Mouse (Mus musculus) kidney, postnatal 14 days (tissue): Measurements from ENCODE around the gene Sprr2a2.
"Not testable (repeated sequence)": the region's sequence is repeated elsewhere in the genome, so short reads cannot be mapped to it uniquely, and the experiment has no call there.

Experiments used
- DNase-seq: peaks from one replicate; pipeline ENCODE4 v3.0.0; 2022; ENCODE audit warnings: mixed read lengths

Sprr2a2 gene

GRCm38 (mm10) chr3:92215569-92215968, at the start of gene Sprr2a2, which contains the start of gene Sprr2a1:
Gene Sprr2a2 (plus strand): TSS chr3:92215920.
Gene Sprr2a1 (plus strand): TSS chr3:92215799.
- not testable (repeated sequence) for DNase-seq

GRCm38 (mm10) chr3:92169847-92170246, 45.9 kb upstream of the Sprr2a2 start:
- peak; percentile 9 for DNase-seq

GRCm38 (mm10) chr3:92176880-92177279, 38.8 kb upstream of the Sprr2a2 start:
- DNase-seq: no peak

DNA sequence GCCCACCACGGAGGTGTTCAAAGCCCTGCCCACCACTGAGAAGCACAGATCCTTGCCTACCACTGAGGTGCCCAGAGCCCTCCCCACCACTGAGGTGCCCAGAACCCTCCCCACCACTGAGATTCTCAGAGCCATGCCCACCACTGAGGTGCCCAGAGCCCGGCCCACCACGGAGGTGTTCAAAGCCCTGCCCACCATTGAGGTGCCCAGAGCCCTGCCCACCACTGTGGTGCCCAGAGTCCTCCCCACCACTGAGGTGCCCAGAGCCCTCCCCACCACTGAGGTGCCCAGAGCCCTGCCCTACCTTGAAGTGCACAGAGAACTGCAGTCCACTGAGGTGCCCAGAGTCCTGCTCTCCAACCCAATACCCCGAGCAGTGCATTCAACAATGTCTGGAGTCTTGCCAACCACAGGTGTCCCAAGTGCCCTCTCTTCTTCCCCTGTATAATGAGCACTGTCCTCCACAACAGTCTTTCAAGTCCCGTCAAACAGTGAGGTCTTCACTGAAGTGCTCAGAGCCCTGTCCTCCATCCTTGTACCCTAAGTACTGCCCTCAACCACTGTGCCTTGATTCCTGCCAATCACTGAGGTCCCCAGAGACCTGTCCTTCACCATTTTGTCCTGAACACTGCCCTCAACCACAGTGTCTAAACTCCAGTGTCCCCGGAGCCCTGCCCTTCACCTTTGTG, 20.1 kb upstream of the Sprr2a2 start:
- no peak for DNase-seq

DNA sequence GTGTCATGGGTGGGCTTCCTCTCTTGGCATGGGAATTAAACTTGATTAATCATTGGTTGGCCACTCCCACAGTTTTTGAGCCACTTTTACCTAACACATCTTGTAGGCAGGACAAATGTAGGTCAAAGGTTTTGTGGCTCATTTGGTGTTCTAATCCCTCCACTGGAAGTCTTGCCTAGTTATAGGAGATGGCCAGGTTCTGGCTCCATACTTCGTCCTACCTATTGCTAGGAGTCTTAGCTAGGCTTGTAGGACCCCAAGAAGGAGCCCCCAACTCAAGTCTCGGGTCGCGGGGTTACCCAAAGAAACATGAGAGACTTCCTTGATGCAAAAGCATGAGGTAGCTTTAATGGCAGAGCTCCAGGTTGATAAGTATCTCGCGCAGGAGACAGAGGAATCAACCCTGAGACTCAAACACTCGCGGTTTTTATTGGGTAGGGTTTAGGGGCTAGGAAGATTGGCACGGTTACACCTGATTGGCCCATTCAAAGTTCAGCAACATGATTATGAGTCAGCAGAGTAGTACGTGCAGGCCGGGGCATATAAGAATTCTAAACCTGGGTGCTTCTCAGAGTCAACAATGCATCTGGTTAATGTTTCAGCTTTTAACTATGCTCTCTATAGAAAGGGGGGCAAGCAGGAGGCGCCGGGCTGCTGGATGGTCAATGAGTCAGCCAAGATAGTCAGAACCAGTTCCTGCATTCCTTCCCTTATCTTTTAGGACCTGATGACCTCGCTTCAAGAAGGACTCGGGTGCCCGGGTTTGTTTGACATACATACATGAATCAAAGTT, 4.4 kb upstream of the Sprr2a2 start:
- DNase-seq: not testable (repeated sequence)

DNA sequence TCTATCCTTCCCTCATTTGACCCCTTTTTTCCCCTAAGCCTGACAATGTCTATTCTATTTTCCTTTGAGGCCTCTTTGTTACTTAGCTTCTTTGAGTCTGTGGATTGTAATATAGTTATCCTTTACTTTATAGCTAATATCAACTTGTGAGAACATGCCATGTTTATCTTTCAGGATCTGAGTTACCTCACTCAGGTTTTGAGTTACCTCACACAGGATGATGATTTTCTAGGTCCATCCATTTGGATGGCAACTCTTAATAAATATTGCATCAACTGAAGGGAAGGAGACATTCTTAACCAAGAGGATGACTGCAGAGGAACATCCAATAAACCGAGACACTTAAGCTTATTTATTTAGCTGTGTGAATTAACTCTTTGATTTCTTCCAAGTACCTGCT, 3.7 kb upstream of the Sprr2a2 start:
- not testable (repeated sequence) for DNase-seq

- DNase-seq: not testable (repeated sequence)
Observed at GRCm38 (mm10) chr3:92213651-92214050, 2.1 kb upstream of the Sprr2a2 start.

GRCm38 (mm10) chr3:92219031-92219430, 3.3 kb downstream of the Sprr2a2 start:
- not testable (repeated sequence) for DNase-seq

DNA sequence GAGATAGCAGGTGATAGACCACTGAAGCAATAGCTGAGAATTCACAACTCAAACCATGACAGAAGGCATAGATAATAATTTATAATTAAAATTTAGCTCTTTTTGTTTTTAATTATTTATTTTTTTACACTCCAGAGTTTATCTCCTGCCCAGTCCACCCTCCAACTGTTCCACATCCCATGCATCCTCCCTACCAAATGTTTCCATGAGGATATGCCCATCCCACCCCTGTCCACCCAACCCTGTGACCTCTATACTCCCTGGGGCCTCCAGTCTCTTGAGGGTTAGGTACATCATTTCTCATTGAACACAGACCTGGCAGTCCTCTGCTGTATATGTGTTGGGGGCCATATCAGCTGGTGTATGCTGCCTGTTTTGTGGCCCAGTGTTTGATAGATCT, 8.0 kb downstream of the Sprr2a2 start:
- not testable (repeated sequence) for DNase-seq

DNA sequence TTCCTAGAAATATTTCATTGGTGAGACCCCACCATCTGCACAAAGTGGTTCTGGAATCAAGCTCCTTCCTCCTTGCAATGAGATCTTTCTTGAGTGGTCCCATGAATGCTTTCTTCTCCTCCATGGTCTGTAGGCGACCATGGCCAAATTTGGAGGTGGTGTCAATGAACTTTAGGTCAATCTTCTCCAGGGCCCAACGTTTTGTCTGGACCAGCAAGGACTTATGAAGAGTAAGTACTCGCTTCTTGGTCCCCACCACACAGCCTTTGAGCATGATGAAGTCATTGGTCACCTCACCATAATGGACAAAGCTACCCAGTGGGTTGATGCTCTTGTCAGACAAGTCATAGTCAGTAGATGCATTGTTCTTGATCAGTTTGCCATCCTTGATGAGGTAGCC, 11.7 kb downstream of the Sprr2a2 start:
- not testable (repeated sequence) for DNase-seq

DNA sequence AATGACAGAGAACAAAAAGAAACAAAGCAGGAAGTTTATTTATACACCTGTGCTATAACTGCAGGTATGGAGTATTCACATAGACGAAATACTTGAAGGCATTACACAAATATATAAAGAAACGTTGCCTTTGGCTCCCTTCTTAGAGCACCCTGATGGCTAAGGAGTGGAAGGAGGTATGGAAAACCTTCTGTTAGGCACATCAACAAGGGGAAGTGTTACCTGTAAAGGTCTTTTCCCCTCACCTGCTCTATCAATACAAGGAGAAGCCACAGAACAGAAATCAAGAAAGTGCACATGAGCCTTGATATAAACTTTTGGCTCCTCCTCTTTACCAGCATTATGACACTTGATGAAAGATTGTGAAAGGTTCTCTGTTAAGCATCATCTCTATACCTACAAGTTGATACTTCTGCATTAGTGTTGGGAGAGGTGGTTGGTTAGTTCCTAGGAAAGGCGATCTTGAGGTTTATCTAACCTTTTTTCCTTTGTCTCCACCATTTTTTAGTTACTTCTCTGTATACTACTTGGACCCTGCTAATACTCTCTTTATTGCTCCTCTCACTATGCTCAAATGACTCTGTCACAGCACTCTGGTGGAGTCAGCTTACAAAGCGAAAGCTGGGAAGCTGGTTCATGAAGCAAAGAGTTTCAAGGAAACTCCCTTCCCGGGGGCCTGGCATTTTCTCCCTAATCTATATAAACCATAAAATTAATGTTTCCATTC, 20.9 kb downstream of the Sprr2a2 start:
- not testable (repeated sequence) for DNase-seq

DNA sequence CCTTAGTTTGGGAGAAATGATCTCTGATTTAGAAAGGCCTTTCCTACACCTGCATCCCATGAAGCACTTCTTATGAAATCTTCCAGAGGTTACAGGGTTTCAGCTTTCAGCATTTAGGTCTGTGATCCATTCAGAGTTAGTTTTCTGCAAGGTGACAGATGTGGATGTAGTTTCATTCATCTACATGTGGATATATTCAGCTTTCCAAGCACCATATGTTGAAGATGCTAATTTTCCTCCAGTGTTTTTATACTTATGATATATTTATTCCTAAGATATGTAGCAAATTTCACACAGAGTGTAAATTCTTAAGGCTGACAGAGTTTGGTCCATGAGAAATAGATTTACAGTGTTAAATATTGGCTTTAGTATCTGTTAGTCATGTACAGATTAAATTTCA, 23.0 kb downstream of the Sprr2a2 start:
- DNase-seq: not testable (repeated sequence)

- not testable (repeated sequence) for DNase-seq
Observed at GRCm38 (mm10) chr3:92239197-92239596, 23.5 kb downstream of the Sprr2a2 start.

DNA sequence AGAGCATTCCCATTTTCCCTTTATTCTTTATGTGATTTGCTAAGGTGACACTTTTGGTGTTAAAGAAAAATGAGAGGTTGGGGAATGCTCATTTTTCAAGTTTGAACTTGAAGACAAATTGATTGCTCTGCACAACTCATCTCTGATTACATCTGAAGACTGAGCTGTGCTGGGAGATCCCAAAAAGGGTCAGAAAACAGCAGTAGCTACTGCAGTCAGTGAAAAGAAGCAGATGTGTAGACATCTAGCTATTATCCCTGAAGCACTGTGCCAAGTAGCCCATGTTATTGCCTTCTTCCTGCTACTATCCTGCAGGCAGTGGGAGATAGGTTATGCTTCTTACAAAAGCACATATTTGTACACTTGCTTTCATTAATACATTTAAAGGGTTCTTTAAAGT, 29.1 kb downstream of the Sprr2a2 start:
- DNase-seq: not testable (repeated sequence)

GRCm38 (mm10) chr3:92246245-92246644, 30.5 kb downstream of the Sprr2a2 start:
- not testable (repeated sequence) for DNase-seq

- not testable (repeated sequence) for DNase-seq
Observed at GRCm38 (mm10) chr3:92248494-92248893, 32.8 kb downstream of the Sprr2a2 start.

- DNase-seq: not testable (repeated sequence)
Observed at GRCm38 (mm10) chr3:92250450-92250849, 34.7 kb downstream of the Sprr2a2 start.

GRCm38 (mm10) chr3:92253860-92254259, 38.1 kb downstream of the Sprr2a2 start:
- DNase-seq: not testable (repeated sequence)

DNA sequence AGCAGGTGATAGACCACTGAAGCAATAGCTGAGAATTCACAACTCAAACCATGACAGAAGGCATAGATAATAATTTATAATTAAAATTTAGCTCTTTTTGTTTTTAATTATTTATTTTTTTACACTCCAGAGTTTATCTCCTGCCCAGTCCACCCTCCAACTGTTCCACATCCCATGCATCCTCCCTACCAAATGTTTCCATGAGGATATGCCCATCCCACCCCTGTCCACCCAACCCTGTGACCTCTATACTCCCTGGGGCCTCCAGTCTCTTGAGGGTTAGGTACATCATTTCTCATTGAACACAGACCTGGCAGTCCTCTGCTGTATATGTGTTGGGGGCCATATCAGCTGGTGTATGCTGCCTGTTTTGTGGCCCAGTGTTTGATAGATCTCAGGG, 42.8 kb downstream of the Sprr2a2 start:
- DNase-seq: not testable (repeated sequence)

GRCm38 (mm10) chr3:92263462-92263861, 47.7 kb downstream of the Sprr2a2 start:
- not testable (repeated sequence) for DNase-seq

- DNase-seq: not testable (repeated sequence)
Observed at GRCm38 (mm10) chr3:92271414-92271985, 55.8 kb downstream of the Sprr2a2 start.

- not testable (repeated sequence) for DNase-seq
Observed at GRCm38 (mm10) chr3:92273504-92273903, 57.8 kb downstream of the Sprr2a2 start.

DNA sequence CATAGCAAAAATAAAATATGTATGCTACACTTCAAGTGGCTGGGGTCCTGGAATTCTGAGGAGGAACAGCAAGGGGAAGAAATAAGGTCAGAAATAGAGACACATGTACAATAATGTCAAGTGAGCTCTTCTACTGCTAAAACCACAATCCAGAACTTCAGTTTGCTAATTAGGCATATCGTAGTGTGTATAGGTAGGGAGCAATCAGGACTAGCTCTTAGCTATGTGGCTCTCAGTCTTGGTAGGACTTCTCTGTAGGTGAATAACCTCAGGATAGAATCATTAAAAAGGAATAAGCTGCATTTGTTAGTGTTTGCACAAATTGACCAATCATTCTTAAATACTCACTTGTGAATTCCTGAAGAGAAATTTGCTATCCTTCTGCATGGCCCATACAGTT, 58.3 kb downstream of the Sprr2a2 start:
- not testable (repeated sequence) for DNase-seq
